Mouse (Mus musculus) ES-Bruce4 (cell line): ENCODE results near the gene Gzmf.

Experiments
- CTCF ChIP-seq: IDR thresholded peaks from one replicate; pipeline ENCODE4 v1.8.1; 2011; ENCODE audit warnings: low read depth, low read length
- EP300 ChIP-seq: IDR thresholded peaks from 2 replicates; pipeline ENCODE4 v1.6.1; 2011; ENCODE audit warnings: low read depth, low read length; ENCODE audit not compliant: insufficient read depth
- POLR2A ChIP-seq: IDR thresholded peaks from one replicate; pipeline ENCODE4 v1.8.1; 2011; ENCODE audit warnings: low read length; ENCODE audit not compliant: insufficient read depth

DNA sequence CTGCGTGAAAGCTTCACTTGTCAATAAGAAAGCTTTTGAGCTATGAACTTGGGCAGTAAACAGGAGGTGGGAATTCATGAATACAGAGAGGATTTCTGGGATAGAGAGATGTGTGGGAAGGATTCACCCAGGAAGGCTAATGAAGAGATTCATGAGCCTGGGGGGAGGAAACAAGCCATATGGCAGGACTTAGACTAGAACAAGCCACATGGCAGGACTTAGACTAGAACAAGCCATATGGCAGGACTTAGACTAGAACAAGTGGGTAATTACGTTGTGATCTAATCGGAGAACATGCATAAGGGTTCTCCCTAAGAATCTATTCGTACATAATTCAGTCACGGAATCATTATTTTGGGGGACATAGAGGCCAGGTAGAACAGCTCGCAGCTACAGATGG is 37.8 kb downstream of the Gzmf start:
- TF ChIP-seq POLR2A (no peak), CTCF (no peak), EP300 (no peak)
